Mouse (Mus musculus) left cerebral cortex, postnatal 4 days (tissue): ENCODE results near the gene Chmp1a. TPM values are rescaled to one million over a fixed set of nuclear protein-coding genes. Genes with fewer than 3 reads are reported as not detected.
"Not testable (repeated sequence)": the region's sequence is repeated elsewhere in the genome, so short reads cannot be mapped to it uniquely, and the experiment has no call there.

Source experiments
- DNase-seq: peaks from one replicate; pipeline ENCODE4 v3.0.0-alpha.2; 2022
- intact Hi-C: fragments of 180-260 bp; cut with DNase I; formaldehyde crosslinking; loops from one replicate; pipeline ENCODE4 v1.15.1; 2025
- total RNA-seq, 2 experiments: library from RNA; stranded (reverse); gene quantifications; 2 replicates each; pipeline ENCODE4 v1.2.3; 2021

Gene Chmp1a
- total RNA-seq, 2 experiments from 2014 or later, result 103 to 129 TPM

GRCm38 (mm10) chr8:123233300-123233699 lies 20.7 kb upstream of the Chmp1a start:
- intact Hi-C loops, result no loop called here
- DNase-seq, result peak; percentile 54

- DNase-seq, result no peak
- intact Hi-C loops, result no loop called here
Observed at GRCm38 (mm10) chr8:123232553-123232952, 20.0 kb upstream of the Chmp1a start.

- no peak for DNase-seq
- intact Hi-C loops, result no loop called here
Observed at GRCm38 (mm10) chr8:123231742-123232141, 19.2 kb upstream of the Chmp1a start.

DNA sequence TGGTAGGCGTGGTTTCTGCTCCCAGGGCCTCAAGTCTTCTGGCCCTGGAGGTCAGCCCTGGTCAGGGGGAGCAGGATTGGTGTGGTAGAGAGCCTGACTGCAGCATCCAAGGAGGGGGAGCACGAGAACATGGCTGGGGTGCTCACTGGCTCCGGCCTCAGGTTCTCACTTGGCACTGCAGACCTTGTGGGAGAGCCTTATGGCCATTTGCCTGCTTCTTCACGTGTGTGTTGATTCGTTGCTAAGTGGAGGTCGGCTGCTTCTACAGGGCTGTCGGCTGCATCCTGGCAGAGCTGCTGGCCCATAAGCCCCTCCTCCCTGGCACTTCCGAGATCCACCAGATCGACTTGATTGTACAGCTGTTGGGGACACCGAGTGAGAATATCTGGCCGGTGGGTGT lies 17.8 kb upstream of the Chmp1a start:
- intact Hi-C loops, DNase-seq: not testable (repeated sequence)

DNA sequence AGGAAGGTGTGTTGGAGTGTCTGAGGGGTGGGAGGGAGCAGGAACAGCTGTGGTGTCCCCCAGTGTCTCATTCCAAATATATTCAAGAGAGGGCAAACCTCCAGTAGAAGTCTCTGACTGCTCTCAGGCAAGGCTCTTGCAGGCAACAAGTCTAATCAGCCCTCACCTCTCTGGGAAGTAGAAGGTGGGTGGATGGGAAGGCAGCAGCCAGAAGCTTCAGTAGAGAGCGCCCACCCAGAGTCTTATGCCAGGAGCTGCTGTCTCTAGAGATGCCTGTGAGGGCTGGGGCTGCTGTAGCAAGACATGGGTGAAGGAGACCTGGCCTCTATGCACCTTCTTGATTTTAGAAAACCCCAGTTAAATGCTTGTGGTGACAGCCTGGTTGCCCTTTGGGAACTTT lies 15.9 kb upstream of the Chmp1a start:
- no peak for DNase-seq
- intact Hi-C loops, result no loop called here

DNA sequence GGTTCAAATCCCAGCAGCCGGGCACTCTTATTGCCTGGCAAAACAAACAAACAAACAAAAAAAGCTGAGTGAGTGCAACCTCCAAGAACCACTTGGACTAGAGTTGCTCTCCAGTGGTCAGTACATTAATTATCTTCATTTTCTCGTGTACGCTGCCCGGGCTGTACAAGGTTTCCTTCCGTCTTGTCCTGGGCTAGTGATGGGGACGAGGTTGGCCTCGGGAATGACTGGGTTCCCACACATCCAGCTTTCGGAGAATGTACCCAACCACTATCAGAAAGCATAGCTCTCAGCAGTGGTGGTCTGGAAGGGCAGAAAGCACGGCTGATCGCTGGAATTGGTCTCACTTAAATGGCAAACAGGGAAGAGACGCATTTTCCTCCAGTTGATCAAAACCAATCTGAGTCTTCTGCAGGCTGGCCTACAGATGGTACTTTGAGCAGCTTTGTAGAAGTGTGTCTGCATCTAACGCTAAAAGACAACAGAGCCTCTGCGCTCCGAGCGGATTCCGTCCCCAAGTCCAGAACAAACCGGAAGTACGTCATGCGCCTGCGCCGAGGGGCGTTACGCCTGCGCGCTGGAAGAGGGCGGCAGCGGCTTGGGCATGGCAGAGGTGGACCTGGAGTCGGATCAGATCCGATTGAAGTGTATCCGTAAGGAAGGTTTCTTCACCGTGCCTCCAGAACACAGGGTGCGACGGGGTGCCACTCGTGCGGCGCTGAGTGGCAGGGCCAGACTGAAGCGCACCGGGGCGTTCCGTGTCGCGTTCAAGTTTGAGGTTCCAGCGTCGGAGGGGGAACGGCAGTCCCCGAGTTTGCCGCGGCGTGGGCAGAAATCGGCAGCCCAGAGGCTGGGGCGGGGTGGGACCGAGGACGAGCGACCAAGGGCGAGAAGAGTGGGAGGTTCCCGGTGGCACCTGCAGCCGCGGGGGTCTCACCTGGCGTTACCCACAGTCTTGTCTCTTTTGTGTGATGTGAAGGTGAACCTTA lies 12.0 kb upstream of the Chmp1a start, which contains the start of gene Cdk10:
Gene Cdk10 (plus strand): TSS at position 565 of the 989 bp plus-strand sequence.
- intact Hi-C loops, result no loop called here
- peak; percentile 92 for DNase-seq

DNA sequence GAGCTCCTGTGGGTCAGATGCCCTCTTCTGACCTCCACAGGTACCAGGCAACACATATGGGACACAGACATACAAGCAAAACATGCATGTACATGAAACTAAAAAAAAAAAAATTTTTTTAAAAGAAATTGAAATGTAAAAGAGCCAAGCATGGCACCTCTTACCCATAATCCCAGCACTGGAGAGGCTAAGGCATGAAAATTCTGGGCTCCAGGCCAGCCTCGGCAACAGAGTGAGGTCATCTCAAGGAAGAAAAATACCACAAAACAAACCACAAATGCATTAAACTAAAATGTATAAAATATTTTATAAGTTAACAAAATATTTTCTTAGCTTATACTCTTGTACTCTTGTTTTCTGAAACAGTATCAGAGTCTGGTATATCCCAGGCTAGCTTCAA lies 8.4 kb upstream of the Chmp1a start:
- no peak for DNase-seq
- intact Hi-C loops, result no loop called here

- intact Hi-C loops, result no loop called here
Observed at GRCm38 (mm10) chr8:123215430-123215829, 2.9 kb upstream of the Chmp1a start.

GRCm38 (mm10) chr8:123213118-123213772 lies 682 bp upstream of the Chmp1a start:
- no peak for DNase-seq
- intact Hi-C loops, result no loop called here

More at GRCm38 (mm10) chr8:123215430-123215829, 2.9 kb upstream of the Chmp1a start:
- DNase-seq, result no peak

DNA sequence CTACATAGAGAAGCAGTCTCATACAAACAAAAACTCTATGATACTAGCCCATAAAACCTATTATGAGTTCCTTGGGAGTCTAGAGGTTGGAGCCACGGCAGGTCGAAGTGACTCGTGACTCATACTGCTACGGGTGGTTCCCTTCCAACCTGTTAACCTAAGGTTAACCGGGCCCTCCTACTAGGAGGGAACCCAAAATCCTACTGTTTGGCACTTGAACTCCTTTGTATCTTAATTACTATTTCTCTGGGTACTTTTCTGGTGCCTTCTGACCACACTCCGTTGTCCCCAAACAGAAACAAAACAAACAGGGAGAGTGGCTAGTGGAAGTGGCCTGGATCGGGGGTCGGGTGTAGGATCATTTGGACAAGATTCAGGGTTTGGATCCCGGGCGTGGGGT lies 687 bp downstream of the Chmp1a start:
- no peak for DNase-seq
- intact Hi-C loops, result no loop called here

GRCm38 (mm10) chr8:123203571-123203970 lies 9.0 kb downstream of the Chmp1a start:
- no peak for DNase-seq
- intact Hi-C loops, result loop anchor here (5.0 kb wide), 1 partner anchor 96 kb away; no protein-coding TSS in a partner anchor

DNA sequence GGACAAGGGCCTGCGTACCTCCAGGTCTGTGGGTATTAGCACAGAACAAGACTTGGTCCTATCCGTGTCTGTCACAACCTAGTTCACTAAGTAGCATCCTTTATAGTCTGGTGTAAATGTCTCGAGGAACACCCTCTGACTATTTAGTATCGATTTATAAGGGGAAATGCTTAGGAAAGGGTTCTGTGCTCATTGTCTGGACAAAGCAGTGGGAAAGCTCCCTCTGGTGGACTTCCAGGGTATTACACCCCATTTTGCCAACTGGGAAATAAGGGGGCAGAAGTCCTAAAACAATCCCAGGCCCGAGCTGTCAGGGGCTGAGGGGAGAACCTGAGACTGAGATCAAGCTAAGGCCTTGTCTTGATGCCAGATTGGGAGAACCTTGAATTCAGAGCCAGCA lies 10.3 kb downstream of the Chmp1a start:
- intact Hi-C loops, result loop anchor here (5.0 kb wide), 1 partner anchor 95 kb away; no protein-coding TSS in a partner anchor
- peak; percentile 80 for DNase-seq

DNA sequence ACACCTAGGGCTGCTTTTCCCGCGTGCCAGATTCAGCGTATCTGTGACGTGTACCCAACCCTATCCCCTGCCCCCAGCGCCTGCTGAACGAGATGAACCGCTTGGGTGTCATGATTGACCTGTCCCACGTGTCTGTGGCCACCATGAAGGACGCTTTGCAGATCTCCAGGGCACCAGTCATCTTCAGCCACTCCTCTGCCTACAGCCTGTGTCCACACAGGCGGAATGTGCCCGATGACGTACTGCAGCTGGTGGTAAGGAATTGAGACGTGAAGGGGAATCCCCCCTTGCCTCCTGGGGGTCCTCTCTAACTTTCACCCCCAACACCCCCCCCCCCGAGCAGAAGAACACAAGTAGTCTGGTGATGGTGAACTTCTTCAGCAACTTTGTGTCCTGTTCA lies 12.7 kb downstream of the Chmp1a start:
- intact Hi-C loops, result loop anchor here (5.0 kb wide), 1 partner anchor 93 kb away; no protein-coding TSS in a partner anchor
- DNase-seq, result no peak

GRCm38 (mm10) chr8:123197016-123197415 lies 15.5 kb downstream of the Chmp1a start:
- DNase-seq, intact Hi-C loops: not testable (repeated sequence)

- intact Hi-C loops, result no loop called here
- no peak for DNase-seq
Observed at GRCm38 (mm10) chr8:123193771-123194170, 18.8 kb downstream of the Chmp1a start.

- intact Hi-C loops, result no loop called here
Observed at GRCm38 (mm10) chr8:123191908-123192307, 20.7 kb downstream of the Chmp1a start.

DNA sequence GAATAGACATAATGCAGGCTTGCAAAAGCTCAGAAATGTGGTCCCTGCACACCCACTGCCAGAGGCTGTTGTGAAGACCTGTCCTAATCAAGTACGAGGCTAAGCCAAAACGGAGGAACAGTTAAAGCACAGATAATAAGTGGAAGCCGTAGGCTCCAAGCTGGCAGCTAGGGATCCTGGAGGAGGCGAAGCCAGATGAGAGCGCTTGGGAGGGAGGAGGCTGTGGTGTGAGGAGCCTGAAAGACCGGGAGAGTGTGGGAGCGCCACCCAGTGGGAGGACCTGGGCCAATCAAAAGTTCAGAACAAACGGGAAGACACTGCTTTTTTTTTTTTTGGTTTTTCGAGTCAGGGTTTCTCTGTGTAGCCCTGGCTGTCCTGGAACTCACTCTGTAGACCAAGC lies 21.9 kb downstream of the Chmp1a start:
- DNase-seq, result peak; percentile 78
- intact Hi-C loops, result no loop called here

More at GRCm38 (mm10) chr8:123191908-123192307, 20.7 kb downstream of the Chmp1a start:
- no peak for DNase-seq

DNA sequence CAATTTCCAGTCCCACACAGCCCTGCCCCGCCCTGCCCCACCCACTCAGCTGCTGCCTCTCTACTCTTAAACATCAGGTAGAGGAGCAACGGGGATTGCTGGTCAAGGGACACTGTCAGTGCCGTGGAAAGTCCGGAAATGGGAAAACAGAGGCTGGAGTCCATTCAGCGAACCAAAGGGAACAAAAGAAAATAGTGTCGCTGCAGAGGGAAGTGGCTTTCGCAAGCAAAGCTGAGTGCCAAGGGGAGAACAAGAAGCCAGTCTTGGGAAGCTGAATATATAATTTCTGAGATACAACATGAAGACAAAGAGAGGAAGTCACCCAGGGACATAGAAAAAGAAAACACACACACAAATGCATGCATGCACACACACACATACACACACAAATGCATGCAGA lies 23.7 kb downstream of the Chmp1a start:
- intact Hi-C loops, result no loop called here

GRCm38 (mm10) chr8:123188006-123188405 lies 24.6 kb downstream of the Chmp1a start:
- intact Hi-C loops, result no loop called here
- DNase-seq, result no peak

More for the DNA sequence above, 23.7 kb downstream of the Chmp1a start:
- no peak for DNase-seq

DNA sequence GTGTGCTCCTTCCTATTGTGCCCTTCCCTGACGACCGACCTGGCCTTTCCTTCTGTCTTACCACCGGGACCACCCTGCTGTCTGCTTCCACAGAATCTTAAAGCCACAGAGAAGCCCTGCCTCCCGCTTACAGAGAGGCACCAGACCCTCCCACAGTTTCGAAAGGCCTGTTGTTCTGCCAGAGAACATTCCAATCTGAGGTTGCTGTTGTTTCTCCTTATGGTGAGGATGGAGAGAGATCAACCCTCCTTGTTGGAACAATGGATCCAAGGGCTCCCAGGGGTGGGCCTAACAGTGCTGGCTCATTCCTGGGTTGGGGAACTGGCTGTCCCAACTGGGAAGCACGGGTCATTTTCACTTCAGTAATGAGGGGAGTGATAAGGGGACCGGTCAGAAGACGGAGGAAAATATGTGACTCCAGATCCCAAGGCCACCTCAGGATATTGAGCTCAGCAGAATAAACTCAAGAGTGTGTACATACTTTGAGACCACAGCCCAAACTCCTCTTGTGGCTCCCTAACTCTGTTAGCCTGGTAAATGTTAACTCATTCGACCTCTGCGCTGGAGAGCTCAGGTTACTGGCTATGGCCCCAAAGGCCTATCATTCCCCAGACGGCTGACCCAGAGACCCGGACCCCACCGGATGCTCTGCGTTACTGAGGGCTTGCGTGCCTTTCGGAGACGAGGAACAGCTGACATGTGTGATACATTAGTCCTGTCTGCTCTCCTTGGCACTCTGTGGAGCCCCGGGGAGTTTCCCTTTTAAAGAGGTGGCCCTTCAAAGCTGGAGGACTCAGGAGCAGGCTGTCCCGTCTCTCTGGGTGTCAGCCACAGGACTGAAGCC lies 26.8 kb downstream of the Chmp1a start, which contains the start of gene Dpep1:
Gene Dpep1 (plus strand): TSS at position 677 of the 844 bp plus-strand sequence.
- intact Hi-C loops, result no loop called here
- no peak for DNase-seq
